Mouse (Mus musculus) cerebellum, postnatal 36 days (tissue): ENCODE measurements around the gene Pld2.
"Not testable (repeated sequence)": the region's sequence is repeated elsewhere in the genome, so short reads cannot be mapped to it uniquely, and the experiment has no call there.

ENCODE experiments used
- DNase-seq, 2 experiments: peaks; one replicate each; pipeline ENCODE4 v3.0.0; 2021 to 2022; ENCODE audit warnings: mixed read lengths in 2 of 2

The Pld2 gene

DNA sequence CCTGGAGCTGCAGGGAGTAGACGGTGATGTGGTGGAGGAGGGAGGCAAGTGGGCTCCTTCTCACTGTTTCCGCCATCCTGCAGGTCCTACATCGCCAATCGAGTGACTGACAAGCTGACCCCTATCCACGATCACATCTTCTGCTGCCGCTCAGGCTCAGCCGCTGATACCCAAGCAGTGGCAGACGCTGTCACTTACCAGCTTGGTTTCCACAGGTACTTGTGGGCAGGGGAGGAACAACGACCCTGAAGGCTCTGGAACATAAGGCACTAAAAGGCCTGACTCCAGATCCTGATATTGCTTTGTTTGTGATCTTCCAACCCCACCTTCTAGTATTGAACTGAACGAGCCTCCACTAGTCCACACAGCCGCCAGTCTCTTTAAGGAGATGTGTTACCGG lies 13.7 kb upstream of the Pld2 start:
- DNase-seq, result no peak

DNA sequence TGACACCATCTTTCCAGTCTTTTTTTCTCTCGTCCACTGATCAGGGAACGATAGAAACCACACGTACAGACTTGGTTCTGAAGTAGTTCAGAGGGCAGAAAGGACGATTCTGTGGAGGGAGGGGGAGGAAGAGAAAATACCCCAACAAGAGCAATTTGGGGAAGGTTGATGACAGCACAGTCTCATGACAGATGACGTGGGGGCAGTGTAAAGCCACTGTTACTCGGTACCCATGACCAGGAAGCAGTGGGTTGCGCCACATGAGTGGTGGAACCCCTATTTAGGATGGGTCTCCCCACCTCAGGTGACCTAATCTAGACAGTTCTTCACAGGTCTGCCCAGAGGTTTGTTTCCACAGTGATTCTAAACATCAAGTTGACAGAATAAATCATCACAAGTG lies 11.3 kb upstream of the Pld2 start:
- DNase-seq, result no peak

DNA sequence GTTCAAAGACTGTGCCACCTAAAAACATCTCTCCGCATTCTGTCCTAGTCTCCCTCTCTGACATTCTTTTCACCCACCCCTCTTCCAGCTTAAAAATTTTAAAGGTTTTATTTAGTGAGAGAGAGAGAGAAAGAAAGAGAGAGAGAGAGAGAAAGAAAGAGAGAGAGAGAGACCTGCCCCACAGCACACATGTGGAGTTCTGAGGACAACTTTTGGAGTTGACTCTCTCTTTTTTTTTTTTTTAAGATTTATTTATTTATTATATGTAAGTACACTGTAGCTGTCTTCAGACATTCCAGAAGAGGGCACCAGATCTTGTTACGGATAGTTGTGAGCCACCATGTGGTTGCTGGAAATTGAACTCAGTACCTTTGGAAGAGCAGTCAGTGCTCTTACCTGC lies 8.8 kb upstream of the Pld2 start:
- DNase-seq, result not testable (repeated sequence)

DNA sequence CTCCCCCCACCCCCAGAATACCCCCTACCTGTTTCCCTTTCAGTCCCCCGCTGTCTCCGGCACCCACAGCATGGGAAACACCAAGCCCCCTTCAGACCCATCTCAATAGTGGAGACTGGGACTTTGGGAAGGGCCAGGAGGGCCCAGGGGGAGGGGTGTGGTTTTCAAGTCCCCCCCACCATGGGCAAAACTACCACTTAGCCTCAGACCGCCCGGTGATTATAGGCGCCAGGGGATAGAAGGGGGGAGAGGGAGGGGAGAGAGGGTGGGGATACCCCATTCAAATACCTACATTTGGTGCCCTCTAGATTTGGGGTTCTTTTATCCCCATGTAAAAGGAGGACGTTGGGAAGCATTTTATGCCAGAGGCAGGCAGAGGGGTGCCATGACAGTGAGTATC lies 7.0 kb upstream of the Pld2 start, which contains the start of gene Gm40193:
Gene Gm40193 (minus strand): TSS at position 101 of the 400 bp plus-strand sequence.
- DNase-seq, result no peak

DNA sequence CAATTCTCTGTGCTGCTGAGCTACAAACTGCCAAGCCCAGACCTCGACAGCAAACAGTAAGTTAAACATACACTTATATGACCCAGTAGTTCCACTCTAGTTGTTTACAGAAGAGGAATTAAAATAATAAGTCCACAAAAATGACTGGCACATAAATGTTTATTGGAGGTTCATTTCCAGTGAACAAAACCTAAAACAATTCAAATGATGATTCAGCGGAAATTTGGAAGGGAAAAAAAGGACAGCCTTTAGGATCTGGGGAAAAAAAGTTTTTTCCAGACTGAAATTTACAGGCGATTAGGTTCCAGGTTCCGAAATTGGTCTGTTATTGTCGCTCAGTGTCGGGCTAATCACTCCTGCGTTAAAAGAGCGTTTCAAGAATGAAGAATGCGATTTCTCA lies 441 bp upstream of the Pld2 start:
- DNase-seq, result no peak

DNA sequence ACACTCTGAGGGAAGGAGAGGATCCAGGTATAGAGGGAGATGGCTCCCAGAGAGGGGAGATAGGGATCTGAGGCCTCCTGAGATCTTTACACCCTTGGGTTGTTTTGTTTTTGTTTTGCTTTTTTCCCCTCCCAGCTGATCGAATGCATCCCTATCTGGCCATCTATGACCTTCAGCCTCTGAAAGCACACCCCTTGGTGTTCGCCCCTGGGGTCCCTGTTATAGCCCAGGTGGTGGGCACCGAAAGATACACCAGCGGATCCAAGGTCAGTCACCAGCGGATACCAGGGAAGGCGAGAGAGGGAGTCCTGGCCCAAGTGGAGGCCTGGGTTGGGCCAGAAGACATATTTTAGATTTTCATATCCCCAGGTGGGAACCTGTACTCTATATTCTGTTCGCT lies 1.1 kb downstream of the Pld2 start:
- DNase-seq, result no peak

DNA sequence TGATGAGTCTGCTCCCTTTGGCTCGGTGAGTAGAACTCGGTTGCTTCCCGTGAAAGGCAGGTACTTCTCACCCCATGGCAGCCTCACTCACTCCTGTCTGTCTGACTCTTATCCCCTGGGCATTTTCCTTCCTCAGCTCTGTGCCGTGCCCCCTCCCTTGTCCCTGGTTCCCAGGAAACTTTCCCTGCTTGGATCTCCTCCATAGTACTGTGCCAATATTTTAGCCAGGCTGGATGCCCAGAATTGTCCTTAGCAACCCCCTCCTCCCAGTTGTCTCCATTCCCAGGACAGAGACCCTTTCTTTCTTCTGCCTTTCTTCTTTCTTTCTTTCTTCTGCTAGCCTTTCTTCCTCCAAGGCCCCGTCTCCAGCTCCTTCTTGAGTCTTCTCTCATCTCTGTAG lies 1.6 kb downstream of the Pld2 start:
- DNase-seq, result no peak

DNA sequence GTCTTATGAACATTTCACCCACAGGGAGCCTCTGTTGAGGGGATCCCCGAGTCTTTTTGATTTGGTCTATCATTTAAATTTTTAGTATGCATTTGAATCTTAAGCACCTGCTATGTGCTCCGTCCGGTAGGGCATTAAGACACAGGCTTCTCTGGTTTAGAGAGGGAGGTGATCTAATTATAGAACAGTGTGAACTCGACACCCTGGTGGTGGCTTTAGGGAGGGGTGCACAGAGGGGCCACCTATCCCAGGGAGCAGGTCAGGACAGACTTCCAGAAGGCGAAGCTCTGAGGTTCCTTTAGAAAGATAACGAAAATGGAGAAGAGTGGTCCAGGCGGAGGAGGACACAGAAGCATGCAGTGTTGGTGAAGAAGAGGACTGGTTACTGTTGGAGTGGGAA lies 4.6 kb downstream of the Pld2 start:
- DNase-seq, result no peak

DNA sequence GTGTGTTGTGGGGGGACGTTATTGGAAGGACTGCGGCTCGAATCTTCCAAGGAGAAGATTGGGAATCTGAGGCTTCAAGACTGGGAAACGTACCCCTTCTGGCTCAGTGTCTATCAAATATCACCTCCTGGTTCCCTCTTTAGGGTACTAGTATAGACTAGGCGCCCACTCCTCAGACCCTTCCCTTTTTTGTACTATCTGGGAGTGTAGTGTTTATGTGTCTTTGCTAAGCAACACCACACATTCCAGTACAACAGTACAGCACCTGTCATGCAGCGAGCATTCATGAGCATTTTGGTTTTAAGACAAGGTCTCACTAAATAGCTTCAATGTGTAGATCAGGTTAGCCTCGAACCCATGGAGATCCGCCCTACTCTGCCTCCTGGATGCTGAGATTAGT lies 11.7 kb downstream of the Pld2 start:
- DNase-seq, result no peak

DNA sequence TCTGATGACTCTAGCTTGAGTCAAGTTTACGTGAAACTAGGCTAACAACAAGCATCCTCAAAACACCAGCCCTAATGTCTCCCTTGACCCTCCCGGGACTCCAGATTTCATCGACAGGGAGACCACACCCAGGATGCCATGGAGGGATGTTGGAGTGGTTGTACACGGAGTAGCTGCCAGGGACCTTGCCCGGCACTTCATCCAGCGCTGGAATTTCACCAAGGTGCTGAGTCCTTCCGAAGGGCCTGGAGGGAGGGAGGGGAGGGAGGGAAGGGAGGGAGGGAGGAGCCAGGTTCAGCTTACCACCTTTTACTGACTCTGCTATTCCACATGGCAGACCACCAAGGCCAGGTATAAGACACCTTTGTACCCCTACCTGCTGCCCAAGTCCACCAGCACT lies 14.1 kb downstream of the Pld2 start:
- no peak for DNase-seq

DNA sequence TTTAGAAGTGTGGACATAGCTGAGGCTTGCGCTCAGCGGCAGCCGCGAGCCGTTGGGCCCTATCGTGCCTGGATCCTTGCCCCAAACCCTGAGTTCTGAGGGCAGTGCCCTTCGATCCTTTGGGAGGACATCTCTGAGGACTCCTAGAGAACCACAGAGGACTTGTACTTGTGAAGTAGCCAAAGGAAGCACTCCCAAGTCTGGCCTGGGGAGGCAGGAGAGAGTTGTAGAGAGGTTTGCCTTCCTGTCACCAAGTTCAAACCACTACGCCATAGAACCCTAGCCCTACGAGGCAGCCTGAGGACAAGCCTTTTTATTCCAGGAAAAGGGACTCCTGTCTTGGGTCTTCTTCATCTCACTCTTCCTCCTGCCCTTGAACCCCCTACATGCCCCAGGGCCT lies 17.7 kb downstream of the Pld2 start:
- no peak for DNase-seq

DNA sequence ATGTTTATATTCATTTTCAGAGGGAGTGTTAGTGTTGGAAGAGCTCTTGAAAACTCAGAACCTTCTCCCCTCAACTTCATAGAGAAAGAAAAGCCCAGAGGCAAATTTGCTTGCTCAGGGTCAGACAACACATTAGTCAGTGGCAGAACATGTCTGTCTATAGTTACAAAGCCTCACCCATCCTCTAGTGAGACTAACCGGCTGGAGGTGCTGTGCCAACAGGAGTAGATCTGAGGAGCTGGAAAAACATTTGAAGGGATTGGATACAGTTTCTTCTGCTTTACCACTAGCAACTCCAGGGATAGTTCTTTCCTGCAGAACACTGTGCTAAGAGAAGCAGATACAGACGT lies 22.0 kb downstream of the Pld2 start:
- no peak for DNase-seq

DNA sequence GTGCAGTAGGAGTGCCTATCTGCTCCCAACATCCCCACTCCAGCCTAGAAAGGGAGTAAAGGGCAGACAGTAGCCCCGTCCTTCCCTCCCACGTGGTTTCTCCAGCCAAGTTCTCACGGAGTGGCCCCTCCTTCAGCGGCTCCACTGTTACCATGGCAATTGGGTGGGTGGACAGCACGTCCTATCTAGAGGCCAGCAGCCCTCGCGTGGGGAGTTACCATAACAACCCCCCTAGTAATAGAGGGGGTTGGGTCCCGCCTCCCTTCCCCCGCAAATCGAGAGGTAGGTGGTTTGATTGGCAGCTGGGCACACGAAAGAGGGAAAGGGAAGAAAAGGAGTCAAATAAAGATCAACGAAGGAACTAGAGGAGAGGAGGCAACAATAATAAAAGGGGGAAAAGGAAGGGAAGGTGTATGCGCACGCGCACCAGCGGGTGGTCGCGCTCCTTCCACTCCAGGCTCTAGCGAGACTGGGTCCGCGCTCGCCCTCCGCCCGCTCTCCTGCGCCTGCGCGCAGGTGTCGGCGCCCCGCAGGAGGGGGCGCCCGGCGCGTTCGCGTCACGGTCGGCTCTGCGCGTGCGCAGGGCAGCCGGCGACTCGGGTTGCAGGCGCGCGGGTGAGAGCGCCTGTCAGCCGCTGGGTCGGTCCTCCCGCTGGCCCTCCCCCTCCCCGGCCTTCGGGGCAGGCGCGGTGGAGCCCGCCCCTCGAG lies 22.6 kb downstream of the Pld2 start, which contains the start of gene Mink1:
Gene Mink1 (plus strand): TSS at position 595 of the 708 bp plus-strand sequence.
- DNase-seq, result peak; percentile 83 to 90

DNA sequence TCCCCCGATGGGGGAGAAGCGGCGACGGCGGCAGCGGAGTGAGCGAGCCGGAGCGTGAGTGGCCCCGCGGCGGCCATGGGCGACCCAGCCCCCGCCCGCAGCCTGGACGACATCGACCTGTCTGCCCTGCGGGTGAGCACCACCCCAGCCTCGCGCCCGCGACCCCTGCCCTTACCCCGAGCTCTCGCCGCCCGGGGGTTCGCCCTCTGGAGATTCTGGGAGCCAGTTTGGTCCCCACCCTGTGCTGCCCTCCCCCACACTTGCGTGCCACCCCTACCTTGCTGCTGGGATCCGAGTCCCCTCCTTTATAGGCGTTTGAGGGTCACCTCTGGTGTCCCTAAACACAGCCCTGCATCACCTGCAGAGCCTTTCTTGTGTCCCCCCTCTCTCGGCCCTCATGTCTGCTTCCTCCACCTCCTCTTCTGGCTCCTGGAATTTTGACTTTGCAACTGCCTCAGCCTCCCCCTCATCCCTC lies 23.2 kb downstream of the Pld2 start:
- DNase-seq, result no peak

DNA sequence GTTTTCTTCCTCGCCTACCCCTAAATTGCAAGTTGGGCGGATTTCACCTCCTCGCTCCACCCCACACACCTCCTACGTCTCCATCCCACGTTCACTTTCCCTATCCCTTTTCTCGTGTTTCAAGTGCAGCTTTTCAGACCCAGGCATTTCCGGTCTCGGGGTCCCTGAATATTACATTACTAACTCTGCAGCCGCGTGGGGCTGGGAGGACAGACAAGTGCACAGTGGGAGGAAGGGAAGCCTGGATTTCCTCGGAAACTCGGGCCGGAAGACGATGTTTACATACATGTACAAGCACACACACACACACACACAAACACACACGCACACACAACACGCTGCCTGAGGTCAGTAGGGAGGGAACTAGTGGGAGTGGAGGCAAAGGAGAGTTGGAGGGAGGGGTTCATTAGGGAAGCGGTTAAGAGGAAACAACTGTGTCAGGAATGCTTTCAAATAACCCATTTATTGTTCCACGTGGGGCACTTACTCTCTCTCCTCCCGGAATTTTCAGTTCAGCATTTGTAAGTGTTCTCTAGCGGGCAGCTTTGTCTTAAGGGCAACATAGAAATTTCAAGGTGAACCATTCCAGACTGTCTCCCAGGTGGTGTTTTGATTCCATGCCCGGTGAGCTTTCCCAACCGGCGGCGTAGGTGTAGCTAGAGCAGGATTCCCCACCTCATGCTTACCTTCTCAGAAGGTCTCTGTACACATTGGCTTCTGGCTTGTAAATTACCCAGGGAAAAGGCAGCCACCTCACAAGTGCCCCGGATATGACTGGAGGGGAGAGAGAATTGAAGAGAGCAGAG lies 23.8 kb downstream of the Pld2 start:
- no peak for DNase-seq

DNA sequence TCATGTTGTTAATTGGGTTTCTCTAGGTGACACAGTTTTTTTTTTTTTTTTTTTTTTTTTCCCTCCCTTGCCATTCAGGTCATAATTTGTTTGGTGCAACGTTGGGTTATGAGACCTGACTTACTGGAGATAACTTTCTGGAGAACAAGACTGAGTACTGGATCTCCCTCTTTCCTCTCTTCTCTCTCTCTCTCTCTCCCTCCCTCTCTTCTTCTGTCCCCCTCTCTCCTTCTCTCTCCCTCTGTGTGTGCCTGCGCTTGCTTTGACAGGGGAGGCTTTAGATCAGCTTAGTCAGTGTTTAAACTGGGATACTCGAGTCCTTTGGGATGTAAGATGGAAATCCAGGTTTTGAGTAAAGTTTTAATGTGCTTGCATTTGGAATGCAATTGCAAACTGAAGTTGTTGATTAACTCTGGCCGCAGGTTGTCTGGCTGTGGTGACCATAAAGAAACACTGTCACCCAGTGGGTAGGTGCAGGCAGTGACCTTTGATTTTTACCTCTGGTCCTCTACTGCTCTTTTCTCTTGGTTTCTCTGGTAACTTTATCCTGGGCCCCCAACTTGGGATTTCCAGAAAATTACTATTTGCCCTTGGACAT lies 24.5 kb downstream of the Pld2 start:
- DNase-seq, result no peak

DNA sequence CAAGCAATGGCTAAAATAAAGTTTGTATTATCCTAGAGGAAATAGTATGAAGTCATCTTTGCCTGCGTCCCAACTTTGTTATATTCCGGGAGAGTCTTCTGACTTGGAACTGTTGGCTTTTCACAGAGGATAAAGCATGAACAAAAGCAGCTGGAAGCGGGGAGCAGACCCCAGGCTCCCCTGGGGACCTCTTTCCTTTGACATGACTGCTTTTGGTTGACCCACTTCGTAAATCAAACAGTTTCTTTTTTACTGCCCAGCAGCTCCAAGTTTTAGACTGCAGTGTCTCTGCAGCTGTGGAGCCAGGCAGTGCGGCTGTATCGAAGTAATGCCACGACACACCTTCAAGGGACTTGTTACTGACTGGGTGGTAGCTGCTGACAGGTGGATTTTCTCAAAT lies 26.7 kb downstream of the Pld2 start:
- DNase-seq, result no peak

DNA sequence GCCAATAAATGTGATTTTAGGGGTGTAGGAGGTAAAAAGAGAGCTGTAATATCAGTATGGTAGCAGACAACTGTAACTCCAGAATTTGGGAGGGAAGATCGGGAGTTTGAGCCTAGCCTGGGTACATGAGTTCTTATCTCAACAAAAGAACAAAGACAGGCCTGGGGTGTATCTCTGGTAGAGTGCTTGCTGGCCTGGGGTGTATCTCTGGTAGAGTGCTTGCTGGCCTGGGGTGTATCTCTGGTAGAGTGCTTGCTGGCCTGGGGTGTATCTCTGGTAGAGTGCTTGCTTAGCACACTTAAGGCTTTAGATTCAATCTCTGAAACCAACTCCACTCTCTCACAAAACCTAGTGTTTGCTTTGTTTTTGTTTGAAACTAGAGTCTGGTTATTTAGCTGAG lies 30.8 kb downstream of the Pld2 start:
- DNase-seq, result not testable (repeated sequence)

DNA sequence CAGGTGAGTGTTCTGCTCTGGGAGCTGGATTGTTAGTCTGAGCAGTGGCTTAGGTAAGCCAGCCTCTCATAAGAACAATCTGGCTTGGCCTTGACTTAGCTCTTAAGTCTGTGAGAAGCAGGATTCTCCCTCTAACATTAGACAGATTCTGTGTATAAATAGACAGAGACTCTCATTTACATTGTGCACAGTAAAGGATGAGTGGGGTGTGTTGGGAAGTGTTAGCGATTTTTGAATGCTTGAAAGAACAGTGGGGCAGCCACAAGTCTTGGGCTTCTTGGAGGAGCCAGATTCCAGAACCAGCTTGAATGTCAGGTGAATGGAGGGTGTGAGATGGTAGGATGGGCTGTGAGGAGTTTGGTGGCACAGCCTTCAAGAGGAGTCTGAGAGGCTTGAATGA lies 31.8 kb downstream of the Pld2 start:
- DNase-seq, result no peak

DNA sequence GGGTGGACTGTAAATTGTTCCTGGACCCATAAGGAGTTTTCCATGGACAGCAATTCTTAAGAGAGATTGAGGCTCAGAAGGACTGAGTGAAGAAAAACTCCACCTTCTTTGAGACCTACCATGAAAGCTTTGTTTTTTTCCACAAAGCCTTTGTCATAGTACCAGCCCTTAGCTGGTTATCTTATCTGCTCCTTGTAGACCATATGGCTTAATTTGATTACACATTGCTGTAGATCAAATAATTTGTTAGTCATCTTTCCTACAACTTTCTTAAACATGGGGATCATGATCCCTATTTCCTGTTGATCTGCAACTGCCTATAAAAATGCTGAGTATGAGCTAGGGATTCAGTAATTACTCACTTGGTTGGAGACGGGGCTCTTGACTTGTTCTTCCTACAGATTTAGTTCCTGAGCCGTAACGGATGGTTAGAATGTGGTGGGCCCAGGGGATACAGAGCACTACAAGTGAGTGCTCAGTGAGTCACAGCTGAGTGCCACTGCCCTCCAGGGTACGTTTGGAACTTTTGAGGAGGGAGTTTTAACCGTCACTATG lies 32.6 kb downstream of the Pld2 start:
- no peak for DNase-seq

DNA sequence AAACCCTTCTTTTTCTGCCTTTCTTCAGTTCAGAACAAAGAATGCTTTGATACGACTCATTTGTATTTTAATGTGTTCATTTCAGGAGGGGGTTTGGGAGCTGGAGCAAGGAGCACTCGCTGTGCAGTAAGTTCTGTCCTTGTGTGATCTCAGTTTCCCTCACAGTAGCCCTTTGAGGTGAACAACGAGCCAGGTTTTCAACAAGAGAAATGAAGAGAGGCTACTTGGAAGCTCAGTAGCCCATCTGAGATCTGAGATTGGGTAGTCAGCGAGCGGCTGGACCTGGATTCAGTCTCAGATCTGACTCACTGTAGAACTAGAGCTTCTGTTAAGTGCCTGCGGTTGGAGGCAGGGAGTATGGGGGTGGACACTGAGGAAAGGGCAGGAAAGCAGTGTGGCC lies 34.0 kb downstream of the Pld2 start:
- no peak for DNase-seq

DNA sequence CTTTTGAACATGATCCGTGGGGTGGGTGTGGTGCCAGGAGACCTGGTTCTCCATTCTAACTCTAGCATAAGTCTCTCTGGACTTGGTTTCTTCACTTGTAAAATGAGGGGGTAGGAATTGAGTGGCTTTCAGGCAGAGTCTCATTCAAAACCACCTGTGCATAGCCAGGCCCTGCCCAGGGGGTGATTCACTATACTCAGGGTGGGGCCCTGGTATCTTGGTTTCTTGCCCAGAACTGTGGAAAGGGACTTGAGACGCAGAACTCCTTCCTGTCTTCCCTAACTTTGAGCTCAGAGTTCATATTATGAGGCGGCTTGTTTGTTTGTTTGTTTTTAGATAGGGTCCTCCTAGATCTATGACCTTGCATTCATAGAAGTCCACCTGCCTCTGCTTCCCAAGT lies 37.3 kb downstream of the Pld2 start:
- DNase-seq, result no peak

DNA sequence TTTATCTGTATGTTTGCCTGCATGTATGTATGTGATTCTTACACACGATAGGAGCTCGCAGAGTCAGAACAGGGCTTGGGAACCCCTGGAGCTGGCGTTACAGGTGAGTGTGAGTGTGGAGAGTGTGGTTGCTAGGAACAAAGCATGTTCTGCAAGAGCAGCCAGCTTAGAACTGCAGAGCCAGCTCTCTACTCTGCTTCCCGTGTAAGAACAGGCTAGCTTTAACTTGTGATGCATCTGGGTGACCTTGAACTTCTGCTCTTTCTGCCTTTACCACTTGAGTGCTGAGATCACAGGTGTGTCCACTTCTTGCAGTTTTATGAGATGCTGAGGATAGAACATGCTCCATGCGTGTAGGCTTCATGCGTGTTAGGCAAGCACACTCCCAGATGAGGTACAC lies 39.1 kb downstream of the Pld2 start:
- DNase-seq, result no peak
